Mouse (Mus musculus) large intestine, adult 2 months (tissue): ENCODE data around the gene Tecta. TPM values are rescaled to one million over a fixed set of nuclear protein-coding genes. Genes with fewer than 3 reads are reported as not detected.

ENCODE experiments used
- DNase-seq: peaks from one replicate; pipeline ENCODE4 v3.0.0-alpha.2; 2012; ENCODE audit warnings: low read depth, low spot score
- WGBS: fragments of 180-500 bp; shearing (Covaris S2); methylation state at CpG from one replicate; pipeline ENCODE4 v1.1.7; 2018; 5-methylcytosine and 5-hydroxymethylcytosine counted together
- polyA plus RNA-seq: library from polyadenylated mRNA; depleted of rRNA; stranded (reverse); fragments of >200 nt; gene quantifications from 2 replicates; pipeline ENCODE4 v1.2.3, GENCODE M21; 2012

Gene Tecta
- polyA plus RNA-seq, 1 experiment, result 0.01 TPM

DNA sequence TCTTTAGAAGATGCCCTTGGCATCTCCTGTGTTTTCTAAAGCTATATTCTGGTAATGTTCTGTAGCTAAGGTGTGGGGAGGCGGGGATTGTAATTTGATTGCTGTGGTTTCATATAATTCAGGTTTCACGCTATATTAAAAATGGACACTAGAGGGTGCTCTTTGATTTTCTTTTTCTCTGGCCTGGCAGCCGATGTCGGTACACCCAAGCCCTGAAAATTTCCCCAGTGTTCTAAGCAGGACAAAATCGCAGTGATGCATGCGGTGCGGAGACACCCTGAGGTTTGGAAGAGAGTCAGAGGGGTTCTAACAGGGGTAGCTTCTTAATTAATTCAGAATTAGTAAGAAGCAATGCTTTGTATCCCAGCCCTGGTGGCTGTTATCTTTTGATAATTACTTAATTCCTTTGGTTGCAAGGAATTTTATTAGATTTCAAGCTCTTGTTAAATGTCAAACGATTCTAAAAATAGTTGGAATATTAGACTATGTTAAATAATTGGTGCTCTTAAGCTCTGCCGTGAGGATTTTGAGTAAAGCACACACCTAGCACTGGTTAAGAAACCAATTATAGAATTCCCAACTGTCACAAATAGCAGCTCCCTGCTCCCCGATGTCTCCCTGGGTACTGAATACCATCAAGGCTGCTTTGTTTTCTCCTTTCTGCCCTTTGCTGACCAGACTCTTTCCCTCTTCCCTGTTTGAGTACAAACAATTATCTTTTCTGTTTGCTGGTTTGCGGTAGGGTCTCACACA is 72.9 kb downstream of the Tecta start:
- 28% methylated on average over 11 of the region's 11 CpGs for WGBS
- DNase-seq, result peak; percentile 10

DNA sequence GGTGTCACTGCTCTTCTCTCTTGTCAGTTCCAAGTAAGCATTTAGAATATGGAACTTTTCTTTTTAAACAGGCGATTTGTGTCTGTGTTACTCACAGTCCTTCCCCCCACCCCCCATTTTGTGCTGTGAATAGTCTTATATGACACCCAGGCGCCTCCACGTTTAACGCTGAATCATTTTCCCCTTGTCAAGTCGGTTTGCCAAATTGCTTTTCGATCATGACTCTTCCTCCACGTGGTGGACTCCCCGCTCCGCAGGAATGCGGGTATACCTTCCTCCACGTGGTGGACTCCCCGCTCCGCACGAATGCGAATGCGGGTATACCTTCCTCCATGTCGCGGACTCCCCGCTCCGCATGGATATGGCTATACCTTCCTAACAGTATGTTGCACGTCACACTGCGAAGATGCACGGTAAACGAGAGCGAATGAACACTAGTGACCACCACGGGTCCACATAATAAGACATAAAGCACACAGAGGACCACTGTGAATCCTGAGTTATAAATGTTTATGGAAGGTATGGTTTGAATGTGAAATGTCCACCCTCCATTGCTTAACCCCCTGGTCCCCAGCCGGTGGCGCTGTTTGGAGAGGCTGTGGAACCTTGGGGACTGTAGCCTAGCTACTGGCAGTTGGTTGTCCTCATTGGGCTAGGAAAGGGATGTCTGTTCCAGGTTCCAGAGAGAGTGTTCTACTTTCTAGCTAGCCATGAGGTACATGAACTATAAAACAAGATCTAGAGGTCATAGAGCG is 74.9 kb downstream of the Tecta start:
- 56% methylated on average over 29 of the region's 29 CpGs for WGBS
- no peak for DNase-seq

DNA sequence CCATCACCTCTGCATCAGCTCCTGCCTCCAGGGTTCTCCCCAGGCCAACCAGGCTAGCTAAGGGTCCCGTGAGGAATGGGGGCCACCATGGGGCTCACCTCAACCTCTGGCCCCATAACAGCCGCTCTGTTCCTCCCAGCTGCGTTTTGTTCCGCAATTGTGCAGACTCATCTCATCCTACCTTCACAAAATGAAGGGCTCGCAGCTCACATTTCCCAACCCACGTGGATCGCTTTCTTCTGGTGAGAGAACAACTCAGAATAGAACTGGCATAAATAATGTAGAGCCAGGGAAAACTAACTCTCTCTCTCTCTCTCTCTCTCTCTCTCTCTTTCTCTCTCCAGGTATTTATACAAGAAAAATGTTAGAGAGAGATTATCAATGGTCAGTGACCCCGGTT is 76.5 kb downstream of the Tecta start:
- no peak for DNase-seq
- WGBS, result 84% methylated on average over 8 of the region's 8 CpGs

DNA sequence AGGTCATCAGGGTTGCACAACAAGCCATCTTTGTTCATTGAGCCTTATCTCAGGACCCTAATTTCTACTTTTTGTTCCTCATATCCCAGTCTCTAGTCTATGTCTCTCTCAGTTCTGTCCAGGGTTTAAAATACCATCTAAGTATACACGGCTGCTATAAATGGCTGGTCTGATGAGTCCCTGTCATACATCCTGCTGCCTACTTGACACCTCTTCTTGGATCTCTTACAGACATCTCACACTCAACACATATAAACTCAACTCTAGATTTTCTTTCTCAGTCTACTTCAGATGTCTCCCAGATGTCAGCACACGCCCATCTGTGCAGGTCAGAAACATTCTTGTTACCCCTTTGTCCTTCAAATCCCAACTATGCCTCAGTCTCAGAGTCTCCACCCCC is 78.3 kb downstream of the Tecta start:
- WGBS, result 88% methylated on average over 2 of the region's 2 CpGs
- no peak for DNase-seq

DNA sequence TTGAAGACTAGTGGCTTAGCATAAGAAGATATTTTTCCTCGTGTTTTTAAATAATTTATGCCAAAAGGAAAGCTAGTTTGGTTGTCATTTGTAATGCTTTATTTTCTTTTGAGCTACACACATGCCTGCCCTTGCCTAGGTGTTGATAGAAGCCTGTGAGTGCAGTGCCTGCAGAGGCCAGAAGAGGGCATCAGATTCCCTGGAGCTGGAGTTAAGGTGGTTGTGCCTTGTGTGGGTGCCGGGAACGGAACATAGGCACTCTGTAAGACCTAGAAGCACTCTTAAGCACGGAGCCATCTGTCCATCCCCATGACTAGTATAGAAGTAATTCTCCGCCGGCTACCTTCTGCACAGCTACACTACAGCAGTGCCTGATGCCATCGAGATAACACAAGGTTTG is 79.1 kb downstream of the Tecta start:
- no peak for DNase-seq
- 90% methylated on average over 7 of the region's 7 CpGs for WGBS

DNA sequence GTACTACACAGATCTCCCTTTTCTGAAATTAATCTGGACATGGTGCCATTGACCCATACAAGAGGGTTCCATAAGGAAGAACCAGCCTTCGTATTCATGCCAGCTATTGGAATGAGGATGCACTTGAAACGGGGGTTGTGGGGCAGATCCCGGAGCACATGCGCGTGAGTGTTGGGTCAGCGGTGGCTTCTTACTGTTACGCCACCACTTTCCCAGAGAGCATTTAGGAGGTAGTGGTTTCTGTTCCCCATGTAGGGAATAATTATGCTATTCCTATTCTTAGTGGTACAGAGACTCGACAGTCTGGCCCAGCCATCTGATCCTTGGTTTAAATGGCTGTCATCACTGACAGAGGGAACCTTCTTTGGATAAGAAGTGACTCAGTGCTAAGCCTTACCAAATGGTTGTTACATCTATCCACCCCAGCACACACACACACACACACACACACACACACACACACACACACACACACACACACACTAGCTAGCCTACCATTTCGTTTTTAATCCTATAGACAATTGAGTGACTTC is 81.2 kb downstream of the Tecta start:
- DNase-seq, result no peak
- WGBS, result 83% methylated on average over 9 of the region's 9 CpGs

DNA sequence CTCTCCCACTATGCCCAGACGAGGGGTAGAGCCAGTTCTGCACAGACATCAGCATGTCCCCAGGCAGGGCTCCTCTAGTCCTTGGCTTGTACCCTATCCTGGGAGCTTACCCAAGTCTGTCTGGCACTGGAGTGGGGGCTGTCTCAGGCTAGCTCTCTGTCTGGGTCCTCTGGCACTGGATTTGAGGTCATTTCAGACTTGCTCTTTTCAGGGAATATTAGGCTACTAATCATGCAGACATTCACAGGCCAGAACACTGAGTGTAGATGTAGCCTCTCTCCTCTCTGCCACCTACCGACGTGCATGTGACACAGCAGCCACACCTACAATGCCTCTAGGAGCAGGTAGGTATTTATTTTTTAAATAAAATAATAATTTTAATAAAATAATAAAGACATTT is 82.4 kb downstream of the Tecta start:
- 59% methylated on average over 3 of the region's 3 CpGs for whole genome bisulfite sequencing
- DNase-seq, result no peak

DNA sequence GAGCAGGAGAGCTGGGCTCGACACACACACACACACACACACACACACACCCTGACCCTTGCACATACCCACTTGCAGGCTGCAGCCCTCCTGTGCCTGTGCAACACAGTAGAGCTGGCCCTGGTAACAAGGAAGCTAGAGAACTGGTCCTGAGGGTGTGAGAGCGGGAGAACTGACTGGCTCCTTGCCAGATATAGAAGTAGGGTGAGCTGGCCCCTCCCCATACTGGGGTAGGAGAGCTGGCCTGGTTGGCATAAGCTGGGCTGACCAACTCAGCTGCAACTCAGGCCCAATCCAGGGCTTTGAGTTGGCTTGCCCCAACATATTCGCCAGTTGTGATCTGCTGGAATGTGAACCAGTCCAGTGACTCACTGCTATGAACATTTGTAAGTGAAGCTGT is 83.9 kb downstream of the Tecta start:
- DNase-seq, result no peak
- 39% methylated on average over 3 of the region's 3 CpGs for WGBS

DNA sequence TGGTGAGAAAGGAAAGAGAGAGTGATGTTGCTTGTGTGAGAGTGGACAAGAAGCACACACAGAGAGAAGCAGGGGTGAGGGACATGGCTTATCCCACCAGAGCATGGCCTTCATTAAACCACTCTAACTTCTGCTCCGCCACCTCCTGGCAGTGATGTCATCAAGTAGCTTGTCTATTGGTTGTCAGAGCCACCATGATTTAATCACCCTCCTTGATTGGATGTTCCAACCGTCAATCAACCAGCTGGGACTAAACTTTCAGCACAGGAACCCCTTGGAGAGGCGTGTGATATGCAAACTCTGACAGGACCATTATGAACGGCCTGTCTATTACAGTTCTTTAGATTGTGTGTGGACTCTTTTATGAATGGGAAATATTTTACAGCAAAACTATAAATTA is 84.8 kb downstream of the Tecta start:
- 64% methylated on average over 4 of the region's 4 CpGs for WGBS
- no peak for DNase-seq

DNA sequence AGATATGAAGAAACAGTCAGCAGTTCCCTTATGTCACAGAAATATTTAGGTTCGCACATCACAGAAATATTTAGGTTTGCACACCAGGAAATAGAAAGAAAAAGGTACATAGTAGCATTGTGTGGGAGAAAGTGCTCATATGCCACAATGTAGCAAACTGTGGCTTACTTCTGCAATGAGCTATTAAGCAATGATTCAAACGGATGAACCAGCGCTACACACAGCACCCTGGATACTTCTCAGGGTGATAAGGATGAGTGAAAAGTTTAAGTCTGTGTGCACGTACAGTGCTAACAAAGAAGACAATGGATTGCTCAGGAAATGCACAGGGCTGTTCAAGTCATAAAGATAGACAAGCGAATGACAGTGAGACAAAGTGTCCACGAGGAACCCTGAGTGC is 85.3 kb downstream of the Tecta start:
- 54% methylated on average over 6 of the region's 6 CpGs for WGBS
- no peak for DNase-seq

DNA sequence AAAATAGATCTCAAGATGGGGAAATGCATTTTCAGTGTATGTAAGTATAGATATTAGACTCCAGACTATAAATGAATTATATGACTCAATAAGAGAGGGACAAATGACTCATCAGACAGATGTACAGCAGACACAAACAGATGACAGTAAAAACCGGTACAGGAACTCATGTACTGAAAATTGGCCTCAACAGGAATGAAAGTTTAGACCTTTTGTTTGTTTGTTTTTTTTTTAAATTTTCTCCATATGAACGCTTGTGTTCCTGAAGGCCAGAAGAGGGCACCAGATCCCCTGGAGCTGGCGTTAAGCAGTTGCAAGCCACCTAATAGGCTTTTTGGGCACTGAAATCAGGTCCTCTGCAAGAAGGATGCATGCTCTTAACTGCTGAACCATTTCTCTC is 85.9 kb downstream of the Tecta start:
- WGBS, result 5% methylated on average over 3 of the region's 3 CpGs
- no peak for DNase-seq

DNA sequence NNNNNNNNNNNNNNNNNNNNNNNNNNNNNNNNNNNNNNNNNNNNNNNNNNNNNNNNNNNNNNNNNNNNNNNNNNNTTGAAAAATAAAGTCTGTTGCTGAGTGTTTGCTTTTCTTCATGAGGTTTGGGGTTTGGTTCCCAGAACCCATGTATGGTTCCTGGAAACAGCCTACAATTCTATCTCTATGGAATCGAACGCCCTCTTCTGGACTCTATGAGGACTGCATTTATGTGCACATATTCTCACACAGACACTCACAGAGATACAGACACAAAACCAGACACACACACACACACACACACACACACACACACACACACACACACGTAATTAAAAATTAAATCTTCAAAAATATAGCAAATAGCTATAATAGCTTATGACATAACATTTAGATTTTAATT is 88.4 kb downstream of the Tecta start:
- WGBS, result 83% methylated on average over 3 of the region's 3 CpGs
- DNase-seq, result no peak

DNA sequence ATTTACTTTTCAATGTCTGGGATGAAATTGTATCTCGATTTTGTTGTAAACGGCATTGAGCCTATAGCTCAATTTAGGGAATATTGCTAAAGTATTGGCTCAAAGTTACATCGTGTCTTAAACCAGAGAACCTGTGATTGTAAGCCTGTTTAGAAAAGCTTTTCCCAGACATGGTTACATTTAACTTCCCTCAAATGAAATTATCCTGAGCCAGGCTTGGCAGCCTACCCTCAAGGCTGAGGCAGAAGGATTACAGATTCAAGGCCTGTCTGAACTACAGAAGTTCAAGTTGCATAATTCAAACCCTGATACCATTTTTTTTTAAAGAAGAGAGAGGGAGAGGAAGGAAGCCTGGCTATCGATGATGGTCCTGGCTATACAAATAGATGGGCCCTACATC is 95.8 kb downstream of the Tecta start:
- DNase-seq, result no peak
- 85% methylated on average over 4 of the region's 4 CpGs for WGBS

DNA sequence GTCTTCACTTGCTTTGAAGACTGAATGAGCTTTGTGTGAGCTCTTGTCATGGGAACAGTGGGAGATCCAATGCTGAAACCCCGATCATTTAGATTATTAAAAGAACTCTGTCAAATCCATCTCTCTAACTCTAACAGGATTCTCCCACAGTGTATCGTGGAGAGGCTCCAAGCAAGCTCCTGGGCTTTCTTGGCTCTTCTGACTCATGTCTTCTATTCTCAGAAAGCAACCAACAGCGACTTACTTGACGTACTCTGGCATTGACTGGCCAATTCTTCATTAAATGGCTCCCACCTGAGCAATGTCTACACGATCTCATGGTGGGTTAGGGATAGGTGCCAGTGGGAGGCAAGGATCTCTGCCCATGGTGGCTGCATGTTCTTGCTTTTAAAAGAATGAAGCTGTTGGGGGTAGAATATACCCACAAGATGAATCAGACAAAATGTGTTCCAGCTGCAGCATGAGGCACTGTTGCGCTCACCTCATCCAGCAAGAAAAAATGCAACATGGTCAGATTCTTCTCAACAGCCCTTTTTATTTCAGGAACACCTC is 98.6 kb downstream of the Tecta start:
- no peak for DNase-seq
- 89% methylated on average over 6 of the region's 6 CpGs for WGBS

DNA sequence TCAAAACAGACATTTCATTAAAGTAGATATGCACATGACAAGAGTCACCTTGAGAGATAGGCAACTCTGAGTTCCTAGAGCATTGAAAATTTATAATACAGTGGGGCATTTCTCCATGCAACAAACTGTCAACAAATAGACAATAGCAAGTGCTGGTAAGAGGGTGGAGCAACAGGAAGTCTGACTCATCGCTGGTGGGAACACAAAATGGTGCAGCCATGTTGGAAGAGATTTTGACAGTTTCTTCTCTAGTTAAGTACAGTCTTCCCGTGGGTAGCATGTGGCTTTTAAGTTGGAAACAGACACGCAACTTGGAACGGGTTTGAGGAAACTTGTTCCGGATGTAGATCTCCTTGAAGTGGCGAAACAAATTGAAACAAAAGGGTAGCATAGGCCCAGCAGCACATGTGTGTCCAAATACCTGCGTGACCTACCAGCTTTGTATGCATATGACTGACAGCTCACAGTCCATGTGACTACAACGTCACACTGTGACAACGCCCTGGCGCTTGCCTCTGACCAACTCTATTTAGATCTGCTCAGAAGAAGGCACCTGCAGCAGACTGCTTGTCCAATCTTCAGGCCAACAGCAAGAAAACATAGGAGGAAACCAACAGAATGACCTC is 103.3 kb downstream of the Tecta start:
- DNase-seq, result no peak
- 90% methylated on average over 10 of the region's 10 CpGs for WGBS

DNA sequence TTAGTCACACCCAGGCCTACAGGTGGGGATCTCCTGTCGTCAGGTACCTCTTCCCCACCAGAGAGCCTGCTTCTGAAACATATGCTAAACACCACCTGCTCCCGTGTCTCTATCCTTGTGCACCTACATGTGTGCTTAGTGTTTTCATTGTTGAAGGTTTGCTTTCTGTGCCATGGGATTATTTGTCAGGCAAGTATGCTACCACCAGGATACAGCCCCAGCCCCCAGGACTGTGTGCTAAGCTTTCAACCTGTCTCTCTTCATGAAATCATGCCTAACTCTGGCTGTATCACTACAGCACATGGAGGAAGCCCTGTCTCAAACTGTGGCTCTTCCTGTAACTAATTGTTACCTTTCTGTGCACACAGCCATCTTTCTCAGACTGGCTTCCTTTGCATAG is 105.6 kb downstream of the Tecta start:
- 72% methylated on average over 2 of the region's 2 CpGs for WGBS
- DNase-seq, result no peak

DNA sequence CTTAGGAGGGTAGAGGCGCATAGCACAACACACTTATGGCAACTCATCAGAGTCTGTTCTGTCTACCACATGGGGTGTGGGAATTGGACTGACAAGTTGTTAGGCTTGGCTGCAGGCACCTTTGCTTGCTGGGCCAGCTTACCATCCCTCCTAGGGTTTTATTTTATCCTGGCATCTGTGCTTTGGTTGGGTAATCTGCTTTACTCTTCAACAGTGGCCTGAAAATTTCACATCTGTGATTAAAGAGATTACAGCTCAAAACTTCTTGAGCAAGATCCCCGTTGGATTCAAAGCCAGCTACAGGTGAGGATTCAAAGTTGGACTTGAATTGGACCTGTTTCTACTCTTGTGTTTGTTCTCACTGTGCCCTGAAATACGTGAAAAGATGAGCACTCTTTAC is 106.1 kb downstream of the Tecta start:
- WGBS, result 79% methylated on average over 3 of the region's 3 CpGs
- no peak for DNase-seq

DNA sequence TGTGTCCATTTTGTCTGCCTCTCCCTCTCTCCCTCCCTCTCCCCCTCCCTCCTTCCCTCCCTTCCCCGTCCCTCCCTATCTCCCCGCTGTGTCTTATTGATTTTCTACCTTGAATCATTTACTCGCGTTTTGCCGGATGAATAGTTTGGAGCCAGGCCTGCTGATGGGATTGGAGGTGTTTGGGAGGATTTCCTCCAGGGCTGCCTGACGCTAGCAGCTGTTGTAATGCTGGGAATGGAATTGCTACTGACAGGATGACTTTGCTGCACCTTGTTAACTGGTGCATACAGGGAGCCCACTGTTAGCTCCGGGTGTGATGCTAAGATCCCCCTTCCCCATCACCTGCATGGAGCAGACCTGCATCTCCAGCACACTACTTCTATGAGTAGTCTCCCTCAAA is 106.7 kb downstream of the Tecta start:
- WGBS, result 45% methylated on average over 7 of the region's 7 CpGs
- DNase-seq, result no peak

DNA sequence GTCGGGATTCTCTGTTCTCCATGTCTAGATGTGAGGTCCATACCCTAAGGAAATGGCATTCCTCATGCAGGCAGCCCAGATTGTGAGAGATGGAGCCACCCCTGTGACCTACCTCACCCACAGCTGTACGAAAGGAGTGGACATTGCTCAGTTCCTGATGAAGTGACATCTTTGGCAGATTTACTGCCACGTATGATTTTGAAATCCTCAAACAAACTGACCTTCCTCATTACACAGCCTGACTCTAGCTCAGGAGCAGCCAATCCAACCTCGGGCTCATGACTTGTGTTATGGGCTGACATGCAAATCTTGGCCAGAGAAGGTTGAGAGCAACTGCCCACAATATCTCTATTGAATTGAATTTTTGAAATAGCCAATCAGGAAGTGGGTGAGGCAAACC is 120.1 kb downstream of the Tecta start:
- 26% methylated on average over 4 of the region's 4 CpGs for WGBS
- no peak for DNase-seq
